Mouse (Mus musculus): ENCODE results near the gene Gm21497.
"Not testable (repeated sequence)": the region's sequence is repeated elsewhere in the genome, so short reads cannot be mapped to it uniquely, and the experiment has no call there.

Gm21497 gene

GRCm38 (mm10) chrY:61646446-61646845 lies at the start of gene Gm21497:
Gene Gm21497 (plus strand): TSS chrY:61646746.
- POLR2A ChIA-PET, CTCF ChIA-PET: not testable (repeated sequence)

All from embryonic stem cell, embryonic (primary cell).